Mouse (Mus musculus): Measurements from ENCODE around the gene Spata20. TPM values are rescaled to one million over a fixed set of nuclear protein-coding genes. Genes with fewer than 3 reads are reported as not detected.

The Spata20 gene
- polyA plus RNA-seq, 1 experiment = 0.39 TPM

DNA sequence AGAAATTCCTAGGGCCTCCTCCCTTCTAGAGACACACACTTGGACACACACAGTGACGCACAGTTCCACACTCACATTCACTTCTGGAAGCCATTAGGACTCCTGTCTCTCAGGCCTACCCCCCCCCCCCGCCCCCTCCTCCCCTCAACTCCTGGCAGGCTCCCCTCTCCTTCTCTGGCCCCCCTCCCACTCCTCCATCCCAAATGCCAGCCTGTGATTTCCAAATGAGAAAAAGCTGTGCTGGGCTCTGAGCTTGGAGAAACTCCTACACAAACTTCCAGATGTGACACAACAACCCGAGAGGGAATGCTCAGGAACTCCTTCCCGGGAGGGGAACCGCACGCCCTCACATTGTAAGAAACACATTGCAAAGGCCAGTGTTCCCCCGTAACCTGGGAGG, 15.6 kb downstream of the Spata20 start:
- H3K27ac ChIP-seq (ENCODE audit: control insufficient read depth, insufficient read depth, low read length) = no peak overlapping the region
- H3K4me1 ChIP-seq (replicated peaks; ENCODE audit: control insufficient read depth, insufficient read depth, low read length) = peaks cover 17% of the 10 kb centered on the region
- no peak for DNase-seq
- 86% methylated on average over 7 of the region's 7 CpGs for WGBS
- H3K36me3 ChIP-seq (ENCODE audit: control insufficient read depth, insufficient read depth, low read length) = no peaks in the 10 kb centered on the region
- H3K27me3 ChIP-seq (ENCODE audit: control insufficient read depth, insufficient read depth, low read length) = peaks cover 21% of the 10 kb centered on the region
- H3K4me3 ChIP-seq (ENCODE audit: control insufficient read depth, insufficient read depth, low read length) = no peak overlapping the region
- TF ChIP-seq CTCF (IDR thresholded peaks at IDR 0.05; ENCODE audit: borderline replicate concordance, control insufficient read depth, extremely low read depth, insufficient read depth, low read length, poor library complexity) = no peak
- no peak for TF ChIP-seq POLR2A (IDR thresholded peaks at IDR 0.05; ENCODE audit: control insufficient read depth, extremely low read depth, insufficient read depth, low read length, poor library complexity)

DNA sequence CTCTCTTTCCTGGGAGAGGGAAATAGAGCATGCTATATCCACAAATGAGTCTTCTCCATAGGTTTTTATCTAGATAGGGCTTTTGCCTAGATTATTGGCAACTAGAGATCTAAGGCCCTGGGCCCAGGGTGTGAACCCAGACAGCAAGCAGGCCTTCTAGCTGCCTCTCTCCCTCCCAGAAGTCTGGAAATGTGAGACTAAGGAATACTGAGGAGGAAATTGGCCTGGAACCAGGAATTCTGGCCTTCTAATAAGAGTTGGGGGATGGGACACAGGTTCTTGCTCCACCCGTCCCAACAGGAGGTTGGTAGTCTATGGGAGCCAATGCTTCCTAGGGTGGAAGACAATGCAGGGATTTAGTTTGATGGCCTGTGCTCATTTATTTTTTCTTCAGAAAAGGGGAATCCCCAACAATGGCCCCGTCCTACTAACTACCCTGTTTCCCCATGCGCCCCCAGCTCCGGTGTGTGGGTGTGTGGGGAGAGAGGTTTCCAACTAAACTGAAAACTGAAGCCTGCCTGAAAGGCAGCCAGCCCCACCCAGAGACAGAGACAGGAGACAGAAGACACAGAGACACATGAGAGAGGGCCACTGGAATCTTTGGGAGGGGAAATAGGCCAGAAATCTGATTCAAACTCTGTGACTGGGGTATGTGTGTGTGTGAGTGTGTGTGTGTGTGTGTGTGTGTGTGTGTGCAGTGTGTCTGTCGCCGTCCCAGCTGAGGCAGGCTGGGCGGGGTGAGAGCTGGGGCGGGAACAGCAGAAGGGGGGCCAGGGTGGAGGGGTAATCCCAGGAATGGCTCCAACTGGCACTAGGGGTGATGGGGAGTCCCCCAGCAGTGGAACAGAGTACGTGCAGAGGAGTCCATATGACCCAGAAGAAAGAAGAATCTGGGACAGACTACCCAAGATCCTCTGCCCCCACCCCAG, 16.6 kb downstream of the Spata20 start:
- no peak for DNase-seq
- 56% methylated on average over 9 of the region's 9 CpGs for WGBS
- Histone ChIP-seq H3K4me1 (replicated peaks; ENCODE audit: control insufficient read depth, insufficient read depth, low read length) (peaks cover 16% of the 10 kb centered on the region), H3K4me3 (ENCODE audit: control insufficient read depth, insufficient read depth, low read length) (no peak overlapping the region), H3K27me3 (ENCODE audit: control insufficient read depth, insufficient read depth, low read length) (peaks cover 21% of the 10 kb centered on the region), H3K36me3 (ENCODE audit: control insufficient read depth, insufficient read depth, low read length) (no peaks in the 10 kb centered on the region), H3K27ac (ENCODE audit: control insufficient read depth, insufficient read depth, low read length) (no peak overlapping the region)
- TF ChIP-seq CTCF (IDR thresholded peaks at IDR 0.05; ENCODE audit: borderline replicate concordance, control insufficient read depth, extremely low read depth, insufficient read depth, low read length, poor library complexity) (no peak), POLR2A (IDR thresholded peaks at IDR 0.05; ENCODE audit: control insufficient read depth, extremely low read depth, insufficient read depth, low read length, poor library complexity) (no peak)

DNA sequence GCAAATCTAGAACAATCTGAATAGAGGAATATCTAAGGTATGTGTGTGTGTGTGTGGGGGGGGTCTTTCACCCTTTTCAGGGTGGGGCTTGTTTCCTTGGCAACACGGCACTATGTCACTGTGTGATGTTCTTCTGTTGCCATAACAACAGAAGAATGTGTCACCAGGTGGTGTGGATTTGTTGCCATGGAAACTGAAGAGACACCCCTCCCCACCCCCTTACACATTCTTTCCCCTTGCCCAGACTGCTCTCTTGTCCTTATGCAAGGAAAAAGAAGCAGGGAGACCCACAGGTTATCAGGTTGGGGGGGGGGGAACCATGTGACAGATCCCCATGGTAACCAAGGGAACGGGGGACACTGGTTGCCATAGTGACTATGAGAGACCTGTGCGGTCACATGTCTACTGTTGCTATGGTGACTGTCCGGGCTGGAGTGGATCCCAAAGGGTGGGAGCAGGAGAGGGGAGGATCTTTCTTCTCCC, 17.4 kb downstream of the Spata20 start:
- no peak for DNase-seq
- TF ChIP-seq POLR2A (IDR thresholded peaks at IDR 0.05; ENCODE audit: control insufficient read depth, extremely low read depth, insufficient read depth, low read length, poor library complexity) (no peak), CTCF (IDR thresholded peaks at IDR 0.05; ENCODE audit: borderline replicate concordance, control insufficient read depth, extremely low read depth, insufficient read depth, low read length, poor library complexity) (no peak)
- H3K4me1 ChIP-seq (replicated peaks; ENCODE audit: control insufficient read depth, insufficient read depth, low read length) = peaks cover 13% of the 10 kb centered on the region
- no peak overlapping the region for H3K4me3 ChIP-seq (ENCODE audit: control insufficient read depth, insufficient read depth, low read length)
- no peak overlapping the region for H3K27ac ChIP-seq (ENCODE audit: control insufficient read depth, insufficient read depth, low read length)
- H3K27me3 ChIP-seq (ENCODE audit: control insufficient read depth, insufficient read depth, low read length) = peaks cover 18% of the 10 kb centered on the region
- H3K36me3 ChIP-seq (ENCODE audit: control insufficient read depth, insufficient read depth, low read length) = no peaks in the 10 kb centered on the region
- WGBS = 82% methylated on average over 4 of the region's 4 CpGs

DNA sequence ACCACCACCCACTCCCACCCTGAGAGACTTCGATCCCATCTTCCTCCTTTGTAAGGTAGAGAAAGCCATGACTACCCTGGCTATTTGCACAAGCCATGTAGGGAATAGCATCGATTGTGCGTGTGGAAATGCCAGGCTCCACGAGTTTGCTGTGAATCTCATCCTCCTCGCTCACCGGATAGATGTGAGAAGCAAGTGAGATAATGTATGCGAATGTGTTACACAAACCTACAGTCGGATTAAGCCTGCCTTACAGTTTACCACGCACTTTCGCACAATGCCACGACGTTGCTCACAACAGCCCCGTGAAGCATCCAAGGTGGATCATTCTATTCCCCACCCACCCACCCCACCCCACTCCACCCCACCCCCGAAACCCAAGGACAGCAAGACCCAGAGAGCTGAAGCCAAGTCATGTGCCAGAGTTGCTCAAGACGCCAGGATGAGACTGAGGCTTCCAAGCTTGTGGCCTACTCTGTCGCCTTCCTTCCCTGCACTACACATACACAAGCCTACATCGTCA, 19.6 kb downstream of the Spata20 start:
- Histone ChIP-seq H3K27ac (ENCODE audit: control insufficient read depth, insufficient read depth, low read length) (no peak overlapping the region), H3K36me3 (ENCODE audit: control insufficient read depth, insufficient read depth, low read length) (no peaks in the 10 kb centered on the region), H3K4me1 (replicated peaks; ENCODE audit: control insufficient read depth, insufficient read depth, low read length) (no peaks in the 10 kb centered on the region), H3K4me3 (ENCODE audit: control insufficient read depth, insufficient read depth, low read length) (no peak overlapping the region), H3K27me3 (ENCODE audit: control insufficient read depth, insufficient read depth, low read length) (peaks cover 3% of the 10 kb centered on the region; the same call in 1 of the 2 replicates)
- WGBS = 92% methylated on average over 17 of the region's 17 CpGs
- DNase-seq = no peak
- TF ChIP-seq CTCF (IDR thresholded peaks at IDR 0.05; ENCODE audit: borderline replicate concordance, control insufficient read depth, extremely low read depth, insufficient read depth, low read length, poor library complexity) (no peak), POLR2A (IDR thresholded peaks at IDR 0.05; ENCODE audit: control insufficient read depth, extremely low read depth, insufficient read depth, low read length, poor library complexity) (no peak)

DNA sequence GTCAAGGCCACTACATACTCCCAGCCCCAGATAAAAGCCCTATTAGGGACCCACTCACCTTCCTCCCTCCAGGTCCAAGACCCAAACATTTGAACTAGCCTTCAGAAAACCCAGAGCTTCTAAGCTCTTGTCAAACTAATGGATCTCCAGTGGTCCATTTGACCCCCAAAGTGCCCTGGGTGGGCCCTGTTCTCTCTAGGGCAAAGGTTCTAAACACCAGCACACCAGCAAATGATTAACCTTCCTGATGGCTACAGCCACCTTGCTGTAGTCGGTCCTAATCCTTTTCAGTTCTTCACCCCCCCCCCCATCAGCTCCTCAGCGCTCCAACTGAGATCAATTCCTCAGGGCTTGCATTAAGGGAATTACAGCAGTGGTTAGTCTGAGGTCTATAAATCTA, 21.8 kb downstream of the Spata20 start:
- Histone ChIP-seq H3K36me3 (ENCODE audit: control insufficient read depth, insufficient read depth, low read length) (no peaks in the 10 kb centered on the region), H3K4me3 (ENCODE audit: control insufficient read depth, insufficient read depth, low read length) (no peak overlapping the region), H3K27ac (ENCODE audit: control insufficient read depth, insufficient read depth, low read length) (no peak overlapping the region), H3K4me1 (replicated peaks; ENCODE audit: control insufficient read depth, insufficient read depth, low read length) (no peaks in the 10 kb centered on the region), H3K27me3 (ENCODE audit: control insufficient read depth, insufficient read depth, low read length) (no peaks in the 10 kb centered on the region)
- WGBS = 81% methylated on average over 2 of the region's 2 CpGs
- TF ChIP-seq CTCF (IDR thresholded peaks at IDR 0.05; ENCODE audit: borderline replicate concordance, control insufficient read depth, extremely low read depth, insufficient read depth, low read length, poor library complexity) (no peak), POLR2A (IDR thresholded peaks at IDR 0.05; ENCODE audit: control insufficient read depth, extremely low read depth, insufficient read depth, low read length, poor library complexity) (no peak)
- no peak for DNase-seq

DNA sequence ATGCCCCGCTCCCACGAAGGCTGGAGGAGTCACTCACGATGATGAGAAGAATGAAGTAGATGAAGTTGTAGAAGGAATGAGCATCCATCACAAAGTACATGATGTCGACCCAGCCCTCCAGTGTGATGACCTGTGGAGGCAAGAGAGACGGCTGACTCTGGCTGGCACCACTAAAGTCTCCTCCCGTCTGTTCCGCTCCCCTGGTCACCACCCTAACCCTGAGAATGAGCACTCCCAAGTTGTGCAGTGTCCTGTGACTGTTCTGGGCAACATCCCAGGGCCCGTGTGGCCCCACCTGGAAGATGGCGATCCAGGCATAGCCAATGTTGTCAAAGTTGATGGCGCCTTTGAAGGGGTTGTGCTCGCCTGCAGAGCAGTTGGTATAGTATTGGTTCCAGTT, 24.1 kb downstream of the Spata20 start:
- TF ChIP-seq CTCF (IDR thresholded peaks at IDR 0.05; ENCODE audit: borderline replicate concordance, control insufficient read depth, extremely low read depth, insufficient read depth, low read length, poor library complexity) (no peak), POLR2A (IDR thresholded peaks at IDR 0.05; ENCODE audit: control insufficient read depth, extremely low read depth, insufficient read depth, low read length, poor library complexity) (no peak)
- no peak for DNase-seq
- WGBS = 95% methylated on average over 11 of the region's 11 CpGs
- Histone ChIP-seq H3K27me3 (ENCODE audit: control insufficient read depth, insufficient read depth, low read length) (no peaks in the 10 kb centered on the region), H3K36me3 (ENCODE audit: control insufficient read depth, insufficient read depth, low read length) (no peaks in the 10 kb centered on the region), H3K27ac (ENCODE audit: control insufficient read depth, insufficient read depth, low read length) (no peak overlapping the region), H3K4me1 (replicated peaks; ENCODE audit: control insufficient read depth, insufficient read depth, low read length) (no peaks in the 10 kb centered on the region), H3K4me3 (ENCODE audit: control insufficient read depth, insufficient read depth, low read length) (no peak overlapping the region)
